In the genomic region with DNA sequence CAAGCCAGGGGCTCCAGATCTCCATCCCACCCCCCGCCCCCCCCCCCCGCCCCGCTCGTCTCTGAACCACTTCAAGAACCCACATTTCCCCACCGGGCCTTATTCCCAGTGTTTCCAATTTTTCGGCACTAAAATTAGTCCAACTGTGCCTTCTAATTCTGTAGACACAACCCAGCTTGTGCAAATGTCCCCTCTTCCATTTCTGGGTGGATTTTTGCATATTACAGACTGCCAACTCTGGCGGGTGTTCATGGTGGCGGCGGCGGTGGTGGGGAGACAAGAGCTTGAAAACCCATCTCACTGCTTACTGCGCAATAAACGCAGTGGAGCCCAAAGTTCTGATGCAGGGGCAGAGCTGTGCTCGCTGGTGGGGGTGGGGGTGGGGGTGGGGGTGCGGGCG, we compare ENCODE assay signal across 12 mouse cellular contexts. TPM values are rescaled to one million over a fixed set of nuclear protein-coding genes. Genes with fewer than 3 reads are reported as not detected.
DNase-seq lines count a peak whose midpoint lies in the region.
"Had no signal": no experiment of that assay in that cellular context is flagged by ENCODE, and none has a peak within 500 bp of the region (broad histone marks: within the 10 kb centered on the region; RNA-seq: fewer than 3 reads in every experiment).

No protein-coding gene starts in this region.

- intact Hi-C loops in left cerebral cortex, postnatal 25 days (cut with DNase I) = loop anchor here (2.0 kb wide), 1 partner anchor 106 kb away; no protein-coding TSS in a partner anchor

- DNase-seq in layer of hippocampus, adult 11-12 months (ENCODE audit: low spot score) = peak; percentile 49
- DNase-seq in layer of hippocampus, adult 9-10 months (ENCODE audit: low spot score) = no peak
- DNase-seq in frontal cortex, postnatal 14 days (ENCODE audit: low spot score in 2 of 2) = peak; percentile 44 to 46
- peak; percentile 46 to 92 for DNase-seq in left cerebral cortex, postnatal 25 days (ENCODE audit: low spot score in 2 of 2)
- DNase-seq in right cerebral cortex, postnatal 25 days = peak; percentile 72
- DNase-seq in spleen, adult 18-20 months = no peak
- DNase-seq in adrenal gland, adult (ENCODE audit: inconsistent age in 2 of 2, low spot score in 1 of 2) = no peak
- DNase-seq in kidney, adult 18-20 months = no peak
- DNase-seq: cerebellum, adult 9-10 months; gastrocnemius, postnatal 36 days; midbrain, embryonic 14.5 days; thymus, postnatal 36 days had no signal

RNA-seq across cellular contexts. Expression of a gene that starts 27.8 kb away (rescaled TPM):
- 100 to 1,000 TPM; 101 to 104 TPM for total RNA-seq in left cerebral cortex, postnatal 25 days (2021)

Comparison
In these comparisons a context has a peak if more than half of its experiments do, and no peak if none do; other contexts are left out.
1. DNase-seq: peak in layer of hippocampus, adult 11-12 months (single experiment), frontal cortex, postnatal 14 days (2 of 2), left cerebral cortex, postnatal 25 days (2 of 2) and right cerebral cortex, postnatal 25 days (single experiment); none in layer of hippocampus, adult 9-10 months (single experiment), spleen, adult 18-20 months (0 of 2), adrenal gland, adult (0 of 2) and kidney, adult 18-20 months (single experiment).